In the genomic region with DNA sequence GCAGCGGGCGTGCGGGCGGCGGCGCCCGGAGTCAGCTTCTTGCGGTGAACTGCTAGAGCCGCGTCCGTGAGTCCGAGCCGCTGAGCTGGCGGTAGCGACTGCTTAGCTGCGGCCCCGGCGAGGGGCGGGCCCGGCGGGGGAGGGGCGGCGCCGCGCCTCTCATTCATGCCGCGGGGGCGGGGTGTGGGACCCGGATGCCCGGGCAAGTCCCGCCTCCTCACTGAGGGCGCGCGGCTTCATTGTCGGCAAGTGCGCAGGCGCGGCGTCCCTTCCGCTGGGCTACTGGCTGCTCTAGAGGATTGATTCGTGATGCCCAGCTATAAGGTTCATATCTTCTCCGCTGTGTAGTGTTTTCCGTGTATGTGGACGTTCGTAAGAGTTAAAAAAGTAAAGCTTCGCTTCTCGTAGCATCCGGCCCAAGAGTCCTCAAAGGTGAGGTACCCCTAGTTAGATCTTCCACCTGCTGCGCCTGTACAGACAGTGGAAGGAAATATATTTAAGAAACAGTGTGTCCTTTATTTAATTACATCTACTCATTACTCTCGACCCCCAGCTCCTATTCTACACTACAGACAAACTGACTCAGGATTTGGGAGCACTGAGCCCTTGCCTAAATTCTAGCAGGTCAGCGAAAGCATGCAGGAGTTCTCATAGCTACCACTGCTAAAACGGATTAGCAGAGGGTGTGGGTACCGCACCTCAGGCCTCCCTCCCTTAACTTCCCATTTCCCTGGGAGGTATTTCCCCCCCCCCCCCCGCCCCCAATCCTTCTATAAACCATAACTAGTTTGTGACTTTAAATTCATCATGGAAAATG, we compare ENCODE assay signal across 8 mouse cellular contexts. TPM values are rescaled to one million over a fixed set of nuclear protein-coding genes. Genes with fewer than 3 reads are reported as not detected.
DNase-seq lines count a peak whose midpoint lies in the region; ATAC-seq and TF ChIP-seq lines count a peak whose summit lies in the region.

A gene (minus strand): TSS at position 146 of the 817 bp plus-strand sequence.

- peaks cover 0 to 2% of the 10 kb centered on the region in 2 experiments; a peak in 3 of 4 replicates for H3K4me1 ChIP-seq in ES-E14 (ENCODE audit: control insufficient read depth in 2 of 2, insufficient read depth in 2 of 2, low read length in 2 of 2, poor library complexity in 1 of 2)
- peaks cover 14% of the 10 kb centered on the region for H3K4me1 ChIP-seq in forebrain, embryonic 16.5 days (replicated peaks; ENCODE audit: control insufficient read depth, insufficient read depth, low read length)
- peaks cover 11% of the 10 kb centered on the region for H3K4me1 ChIP-seq in lung, embryonic 15.5 days

- ATAC-seq in forebrain, embryonic 16.5 days, result peak; percentile 96
- ATAC-seq in lung, embryonic 15.5 days (ENCODE audit: borderline replicate concordance, extremely low read depth, low FRiP score, low TSS enrichment), result peak; percentile 97

- H3K27me3 ChIP-seq in forebrain, embryonic 16.5 days (replicated peaks; ENCODE audit: control insufficient read depth, insufficient read depth, low read length), result no peaks in the 10 kb centered on the region
- no peaks in the 10 kb centered on the region for H3K27me3 ChIP-seq in lung, embryonic 15.5 days

- under 1% methylated on average over 53 of the region's 54 CpGs for WGBS in forebrain, embryonic 16.5 days
- WGBS in lung, embryonic 15.5 days, result under 1% methylated on average over 54 of the region's 54 CpGs

- H3K9ac ChIP-seq in ES-E14 (ENCODE audit: insufficient read depth, low read depth, low read length, poor library complexity, severe bottlenecking), result peak within 1 kb of the TSS; percentile 86
- H3K9ac ChIP-seq in forebrain, embryonic 16.5 days (replicated peaks; ENCODE audit: low read depth, low read length), result peak within 1 kb of the TSS; percentile 96
- H3K9ac ChIP-seq in lung, embryonic 15.5 days, result peak within 1 kb of the TSS; percentile 94

- no peak within 1 kb of the TSS for H3K27ac ChIP-seq in ES-E14 (ENCODE audit: insufficient read depth, low read depth, low read length, poor library complexity, severe bottlenecking)
- peak within 1 kb of the TSS; percentile 92 for H3K27ac ChIP-seq in forebrain, embryonic 16.5 days (ENCODE audit: low read length)
- peak within 1 kb of the TSS; percentile 85 for H3K27ac ChIP-seq in lung, embryonic 15.5 days

- no peaks in the 10 kb centered on the region for H3K9me3 ChIP-seq in ES-E14 (ENCODE audit: control insufficient read depth, insufficient read depth, low read depth, low read length)
- no peaks in the 10 kb centered on the region for H3K9me3 ChIP-seq in forebrain, embryonic 16.5 days (ENCODE audit: control insufficient read depth, low read length)
- no peaks in the 10 kb centered on the region for H3K9me3 ChIP-seq in lung, embryonic 15.5 days

- peak within 1 kb of the TSS; percentile 85 to 93 for H3K4me3 ChIP-seq in ES-E14 (ENCODE audit: insufficient read depth in 1 of 2, low read depth in 1 of 2, low read length in 2 of 2, poor library complexity in 1 of 2, severe bottlenecking in 1 of 2)
- peak within 1 kb of the TSS; percentile 77 for H3K4me3 ChIP-seq in forebrain, embryonic 16.5 days (replicated peaks; ENCODE audit: low read length)
- peak within 1 kb of the TSS; percentile 96 for H3K4me3 ChIP-seq in lung, embryonic 15.5 days

- peak; percentile 89 for DNase-seq in ES-E14 (ENCODE audit: low read depth, low spot score)
- peak; percentile 98 for DNase-seq in cerebellum, adult 11-12 months
- peak; percentile 99 for DNase-seq in heart, postnatal 4 days
- DNase-seq in layer of hippocampus, adult 8-10 months (ENCODE audit: low spot score in 2 of 2), result peak; percentile 96 to 99
- DNase-seq in ovary, adult 18-20 months (ENCODE audit: low spot score), result peak; percentile 94
- DNase-seq in thymus, postnatal 0 days (ENCODE audit: low spot score), result peak; percentile 94

- peak within 1 kb of the TSS; percentile 68 for H3K4me2 ChIP-seq in forebrain, embryonic 16.5 days (ENCODE audit: low read length)
- H3K4me2 ChIP-seq in lung, embryonic 15.5 days, result peak within 1 kb of the TSS; percentile 73

- no peaks in the 10 kb centered on the region for H3K36me3 ChIP-seq in ES-E14 (ENCODE audit: control insufficient read depth, insufficient read depth, low read length, poor library complexity, severe bottlenecking)
- no peaks in the 10 kb centered on the region for H3K36me3 ChIP-seq in forebrain, embryonic 16.5 days (ENCODE audit: control insufficient read depth, insufficient read depth)
- no peaks in the 10 kb centered on the region for H3K36me3 ChIP-seq in lung, embryonic 15.5 days

- in situ Hi-C loops in ES-E14 (cut with MboI; ENCODE audit: low sequenced_read_pairs in 2 of 2, unreplicated experiment in 2 of 2), result no loop called here

TF ChIP-seq in ES-E14, 5 proteins besides CTCF, POLR2A, EP300 and RAD21:
- no peak for TF ChIP-seq MAFK (IDR thresholded peaks at IDR 0.05; ENCODE audit: insufficient read depth, low read depth, low read length)
- peak; percentile 84 for TF ChIP-seq HCFC1 (IDR thresholded peaks at IDR 0.05; ENCODE audit: borderline replicate concordance, insufficient read depth, low read length)
- TF ChIP-seq CHD2 (IDR thresholded peaks at IDR 0.05; ENCODE audit: low read depth, low read length), result no peak
- TF ChIP-seq ZC3H11A (IDR thresholded peaks at IDR 0.05; ENCODE audit: borderline replicate concordance, low read depth, low read length), result no peak
- no peak for TF ChIP-seq ZNF384 (IDR thresholded peaks at IDR 0.05; ENCODE audit: low read depth, low read length)

RNA-seq across cellular contexts. Expression of the gene that starts here (rescaled TPM):
- total RNA-seq in ES-E14 (2012; rRNA removed), result 4.3 and 5.3 TPM in 2 replicates
- polyA plus RNA-seq in forebrain, embryonic 16.5 days (2015; fragmentation: Nextera tagmentation; extraction: Ambion mirVana), result 22.0 and 26.0 TPM in 2 replicates
- 1 to 10 TPM; 8.0 to 9.0 TPM for total RNA-seq in heart, postnatal 4 days (2021)
- total RNA-seq in layer of hippocampus, adult 8-10 months (2022), result 10 to 100 TPM; 26.5 to 30.2 (median 28.2) TPM
- 4.4 and 5.2 TPM in 2 replicates for polyA plus RNA-seq in lung, embryonic 15.5 days (2015; fragmentation: Nextera tagmentation; extraction: Ambion mirVana)
- 0.75 and 1.4 TPM in 2 replicates for polyA plus RNA-seq in thymus, postnatal 0 days (2015; fragmentation: Nextera tagmentation; extraction: Ambion mirVana)
